Mouse (Mus musculus) liver, adult 2 months (tissue): ENCODE measurements at regions not wholly inside any gene's neighbourhood (a gene's known extent, or its start where the extent isn't known, plus 50 kb on each side); places are given as distances from the start of the nearest gene placed in this dataset.

Experiments used
- CTCF ChIP-seq: fragments of 200-500 bp; IDR thresholded peaks from 2 replicates; pipeline ENCODE4 v1.5.1; 2011; ENCODE audit warnings: low read depth, low read length, control low read depth
- POLR2A ChIP-seq: fragments of 200-500 bp; IDR thresholded peaks from 2 replicates; pipeline ENCODE4 v1.6.1; 2011; ENCODE audit warnings: low read length, control low read depth; ENCODE audit not compliant: insufficient read depth; ENCODE audit errors: extremely low read depth

GRCm38 (mm10) chr16:50063540-50063939, 263.2 kb downstream of the Cd47 start:
- TF ChIP-seq CTCF (no peak), POLR2A (no peak)
